Mouse (Mus musculus): ENCODE data around the gene 1700067P10Rik.

The 1700067P10Rik gene

DNA sequence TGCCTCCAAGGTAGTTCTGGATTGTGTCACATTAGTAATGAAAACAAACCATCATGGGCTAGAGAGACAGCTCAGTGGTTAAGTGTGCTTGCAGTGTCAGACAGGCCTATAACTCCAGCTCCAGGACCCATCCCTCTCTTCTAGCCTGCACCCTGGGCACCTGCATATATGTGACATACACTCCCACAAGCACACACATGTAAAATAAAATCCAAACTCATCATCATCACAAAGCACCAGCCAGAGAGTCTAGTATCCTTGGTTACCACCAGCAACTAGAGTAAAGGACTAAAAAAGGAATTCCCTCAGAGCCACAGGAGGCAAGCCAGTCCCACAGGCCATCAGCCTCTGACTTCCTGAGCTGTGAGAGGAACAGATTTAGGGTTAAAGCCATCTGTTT, at the start of gene 1700067P10Rik:
Gene 1700067P10Rik, plus strand, starts transcription at position 301 of the 400 bp plus-strand sequence.
- no peak for DNase-seq (ENCODE audit: extremely low spot score, low spot score)

DNA sequence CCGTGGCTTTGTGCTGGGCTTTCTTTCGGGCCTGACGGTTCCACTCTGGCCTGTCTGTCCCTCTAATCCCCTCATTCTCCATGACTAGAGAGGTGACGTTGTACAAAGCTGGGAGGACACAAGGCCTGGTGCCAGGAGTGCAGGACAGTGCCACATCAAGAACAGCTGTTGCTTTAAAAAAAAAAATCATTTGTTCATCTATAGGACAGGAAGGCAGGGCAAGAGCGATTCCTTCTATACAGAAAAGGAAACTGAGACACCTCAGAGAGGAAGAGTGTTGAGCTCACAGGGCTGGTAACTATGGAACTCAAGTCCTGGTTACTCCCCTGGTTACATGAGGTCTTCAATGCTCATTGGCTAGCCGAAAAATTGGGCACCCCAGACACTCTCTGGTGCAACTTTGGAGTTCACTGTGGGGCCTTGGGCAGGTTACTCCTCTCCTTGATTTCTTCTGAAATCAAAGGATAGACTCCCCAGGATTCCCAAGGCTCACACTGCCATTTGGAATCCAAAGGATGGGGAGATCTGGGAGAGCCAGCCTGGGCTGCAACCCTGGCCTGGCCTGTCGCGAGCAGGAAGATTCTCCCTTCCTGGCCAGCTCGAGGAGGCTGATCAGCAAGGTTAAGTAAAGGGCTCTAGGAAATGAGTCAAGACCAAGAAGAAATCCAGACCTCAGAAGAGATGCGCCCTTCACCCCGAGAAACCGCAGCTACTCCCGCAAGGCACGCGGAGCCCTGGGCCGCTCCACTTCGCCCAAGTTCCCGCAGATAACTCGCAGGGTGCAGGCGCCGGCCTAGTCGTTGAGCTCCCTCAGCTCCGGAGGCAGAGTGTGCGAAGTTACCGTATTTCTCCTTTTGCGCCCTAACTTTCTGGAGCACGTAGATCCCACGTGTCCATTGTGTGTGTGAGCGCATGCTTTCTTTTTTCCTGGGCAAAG, 47.5 kb upstream of the 1700067P10Rik start:
- peak; percentile 76 for DNase-seq (ENCODE audit: extremely low spot score, low spot score)

DNA sequence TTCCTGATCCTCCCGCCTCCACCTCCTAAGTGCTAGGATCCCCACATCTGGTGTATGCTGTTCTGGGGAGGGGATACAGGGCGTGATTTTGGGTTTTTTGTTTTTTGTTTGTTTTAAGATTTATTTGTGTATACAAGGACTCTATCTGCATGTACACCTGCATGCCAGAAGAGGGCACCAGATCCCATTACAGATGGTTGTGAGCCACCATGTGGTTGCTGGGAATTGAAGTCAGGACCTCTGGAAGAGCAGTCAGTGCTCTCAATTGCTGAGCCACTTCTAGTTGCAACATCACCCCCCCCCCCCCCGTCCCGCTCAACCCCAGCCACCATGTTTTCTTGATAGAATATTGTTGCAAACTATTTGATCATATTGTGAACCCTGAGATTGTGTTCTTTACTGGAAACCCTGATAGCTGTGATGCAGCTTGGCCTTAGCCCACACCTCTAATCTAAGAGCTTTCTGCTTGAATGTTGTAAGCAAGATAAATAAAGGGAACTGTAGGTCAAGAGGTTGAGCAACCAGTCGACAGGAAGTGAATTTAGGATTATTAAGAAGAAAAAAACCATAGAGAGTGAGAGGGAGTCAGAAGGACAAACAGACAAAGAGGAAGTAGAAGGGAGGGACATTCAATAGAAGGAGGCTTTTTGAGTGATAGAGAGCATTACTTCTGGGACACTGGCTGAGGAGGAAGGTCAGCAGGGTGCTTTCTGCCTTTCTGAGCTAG, 45.8 kb upstream of the 1700067P10Rik start:
- DNase-seq (ENCODE audit: extremely low spot score, low spot score): no peak

DNA sequence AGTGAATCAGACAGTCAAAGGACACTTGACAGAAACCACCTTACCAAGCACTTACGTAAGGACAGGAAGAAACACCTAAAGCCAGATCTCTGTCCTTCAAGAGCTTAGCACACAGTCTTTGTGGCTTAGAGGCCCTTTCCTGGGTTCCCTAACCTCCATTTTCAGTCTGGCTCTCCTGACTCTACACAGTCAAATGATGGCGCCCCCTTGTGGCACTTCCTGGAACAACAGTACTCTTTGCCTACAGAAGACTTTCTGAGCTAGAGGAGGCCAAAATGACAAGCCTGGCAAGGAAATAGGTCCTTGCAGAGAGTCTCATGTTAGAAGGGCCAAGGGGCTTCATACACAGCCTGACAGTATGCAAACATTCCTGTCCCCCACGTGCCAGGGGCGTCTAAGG, 43.5 kb upstream of the 1700067P10Rik start:
- DNase-seq (ENCODE audit: extremely low spot score, low spot score): peak; percentile 87

DNA sequence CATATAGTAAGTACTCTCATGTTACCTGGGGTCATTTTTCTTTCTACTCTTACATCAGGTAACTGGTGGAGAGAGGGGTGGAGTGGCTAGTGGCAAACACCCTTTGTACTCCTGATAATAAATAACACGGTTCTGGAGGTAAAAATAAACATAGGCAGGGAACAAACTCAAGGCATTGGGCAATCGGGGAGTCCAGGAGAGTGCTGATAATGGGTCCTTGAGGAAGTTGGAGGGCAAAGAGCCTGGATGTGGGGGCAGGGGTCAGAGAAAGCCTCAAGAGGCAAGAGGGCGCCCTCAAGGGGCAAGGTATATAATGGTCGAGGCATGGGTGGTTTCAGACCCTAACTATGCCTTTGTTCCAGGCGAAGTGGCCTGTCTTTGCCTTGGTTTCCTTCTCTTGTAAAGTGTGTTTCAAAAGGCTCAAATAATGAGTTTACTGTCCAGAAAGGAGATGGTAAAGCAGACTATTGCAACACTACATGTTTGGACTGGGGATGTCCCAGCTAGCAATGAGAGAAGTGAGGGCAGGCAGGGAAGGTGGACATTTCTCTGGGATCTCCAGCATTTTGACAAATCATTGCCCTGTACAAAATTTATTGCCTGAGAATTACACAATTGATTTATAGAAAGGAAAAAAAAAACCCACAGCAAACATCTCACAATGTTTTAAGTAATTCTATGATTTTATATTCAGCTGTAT, 37.3 kb upstream of the 1700067P10Rik start:
- DNase-seq (ENCODE audit: extremely low spot score, low spot score): no peak

DNA sequence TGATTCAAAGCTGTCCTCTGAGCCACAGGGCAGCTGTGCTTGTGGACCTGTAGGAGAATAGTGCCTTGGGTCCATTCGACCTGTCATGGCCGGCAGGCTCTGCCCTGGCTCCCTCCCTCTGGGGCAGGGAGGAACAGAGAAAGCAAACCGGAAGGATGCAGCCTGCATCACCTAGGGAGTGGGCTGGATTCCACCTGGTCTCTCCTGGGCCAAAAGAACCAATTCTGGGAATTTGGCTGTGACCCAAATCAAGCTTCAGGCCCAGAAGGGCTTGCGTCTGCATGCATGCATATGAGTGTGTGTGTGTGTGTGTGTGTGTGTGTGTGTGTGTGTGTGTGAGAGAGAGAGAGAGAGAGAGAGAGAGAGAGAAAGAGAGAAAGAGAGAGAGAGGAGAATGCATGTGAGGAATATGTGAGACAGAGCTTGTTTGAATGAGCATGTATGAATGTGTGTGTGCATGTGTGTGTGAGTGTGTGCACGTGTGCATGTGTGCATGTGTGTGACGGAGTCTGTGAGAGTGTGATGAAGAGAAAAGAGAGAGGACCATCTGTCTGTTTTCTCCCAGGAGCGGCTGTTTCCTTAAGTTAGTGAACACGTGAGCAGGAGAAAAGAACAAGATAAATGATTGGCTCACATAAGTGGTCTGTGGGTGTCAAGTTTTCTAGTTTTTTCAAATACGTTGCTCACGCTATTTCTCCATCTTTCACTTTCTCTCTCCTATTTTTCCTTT, 36.6 kb upstream of the 1700067P10Rik start:
- no peak for DNase-seq (ENCODE audit: extremely low spot score, low spot score)

DNA sequence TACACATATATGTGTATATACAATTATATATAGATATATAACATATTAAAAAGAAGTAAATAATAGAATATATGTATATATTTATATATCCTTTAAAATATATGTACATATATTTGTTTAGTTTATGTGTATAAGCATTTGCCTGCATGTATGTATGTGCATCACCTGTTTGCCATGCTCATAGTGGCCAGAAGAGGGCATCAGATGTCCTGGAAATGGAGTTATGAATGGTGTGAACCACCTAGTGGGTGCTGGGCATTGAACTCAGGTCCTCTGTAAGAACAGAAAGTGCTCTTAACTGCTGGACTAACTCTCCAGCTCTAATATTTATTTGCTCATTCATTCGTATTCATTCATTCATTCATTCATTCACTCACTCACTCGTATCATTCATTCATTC, 35.5 kb upstream of the 1700067P10Rik start:
- no peak for DNase-seq (ENCODE audit: extremely low spot score, low spot score)

DNA sequence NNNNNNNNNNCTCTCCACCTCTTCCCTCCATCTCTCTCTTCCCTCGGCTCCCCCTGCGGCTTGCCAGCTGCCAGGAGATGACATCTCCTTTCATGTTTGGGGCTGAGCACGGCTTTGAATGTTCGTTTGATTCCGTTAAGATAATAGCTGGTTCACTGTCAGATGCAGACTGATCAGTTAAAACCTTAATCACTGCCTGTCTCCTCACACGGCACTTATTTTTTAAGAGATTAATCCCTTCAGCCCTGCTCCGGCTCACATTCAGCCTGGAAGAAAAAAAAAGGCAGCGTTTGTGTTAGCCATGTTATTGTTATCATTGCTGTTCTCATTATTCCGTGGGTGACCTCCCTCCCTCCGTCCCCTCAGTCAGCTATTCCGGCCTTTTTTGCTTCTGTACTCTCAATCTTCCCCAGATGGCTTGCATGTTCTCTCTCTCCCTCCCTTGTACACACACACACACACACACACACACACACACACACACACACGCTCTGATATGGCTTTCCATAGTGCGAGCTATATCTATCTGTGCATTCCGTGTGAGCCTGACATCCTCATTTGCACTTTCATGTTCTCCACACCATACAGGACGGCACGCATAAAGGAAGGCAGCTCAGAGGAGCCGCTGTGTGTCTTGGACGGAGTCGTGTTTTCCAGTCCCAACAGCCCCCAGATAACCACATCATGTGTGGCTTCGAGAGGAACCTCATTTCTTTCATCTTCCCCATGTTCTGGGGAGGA, 33.9 kb upstream of the 1700067P10Rik start:
- no peak for DNase-seq (ENCODE audit: extremely low spot score, low spot score)

DNA sequence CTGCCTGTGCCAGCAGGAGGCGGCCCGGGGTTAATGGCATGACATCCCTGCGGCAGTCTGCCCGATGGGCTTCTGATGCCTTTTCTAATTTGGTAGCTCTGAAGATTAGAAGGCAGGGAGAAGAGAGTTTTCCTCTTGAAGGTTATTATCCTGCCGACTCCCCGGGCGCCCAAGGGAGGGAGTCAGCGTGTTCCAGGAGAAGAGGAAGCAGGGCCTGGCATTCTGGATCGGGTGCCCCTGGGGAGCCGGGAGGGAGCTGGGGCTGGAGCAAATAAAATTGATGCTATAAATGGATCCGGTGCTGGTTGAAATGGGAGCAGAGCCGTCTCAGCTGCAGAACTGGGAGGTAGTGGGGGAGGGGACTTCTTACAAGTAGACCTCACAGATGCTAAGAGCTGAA, 31.7 kb upstream of the 1700067P10Rik start:
- DNase-seq (ENCODE audit: extremely low spot score, low spot score): no peak

DNA sequence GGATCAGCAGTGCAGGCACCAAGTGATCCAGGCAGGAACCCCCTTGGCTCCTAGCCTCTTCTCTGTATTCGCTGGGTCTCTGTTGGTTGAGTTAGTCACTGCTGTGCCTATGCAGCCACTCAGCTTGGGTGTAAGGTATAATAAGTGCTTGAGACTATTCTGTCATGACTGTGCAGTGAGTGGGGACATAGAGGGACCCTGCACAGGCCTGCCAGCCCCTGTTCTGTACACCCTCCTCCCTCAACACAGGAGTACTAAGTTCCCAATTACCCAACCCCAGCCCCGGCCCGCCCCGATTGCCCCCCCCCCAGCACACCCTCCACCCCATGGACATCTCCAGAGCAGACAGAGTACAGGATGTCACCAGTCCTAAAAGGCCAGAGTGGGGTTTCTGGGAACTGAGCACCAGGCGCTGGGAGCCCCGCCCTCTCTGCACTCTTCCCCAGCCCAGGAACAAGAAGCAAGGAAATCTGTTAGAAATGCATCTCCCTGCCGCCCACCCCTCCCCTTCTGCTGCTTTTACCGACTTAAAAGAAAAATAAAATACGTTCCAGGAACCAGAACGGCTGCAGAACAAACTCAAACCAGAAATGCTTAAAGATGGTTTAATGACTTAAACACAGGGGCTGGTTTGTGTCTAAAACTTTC, 24.8 kb upstream of the 1700067P10Rik start:
- no peak for DNase-seq (ENCODE audit: extremely low spot score, low spot score)

DNA sequence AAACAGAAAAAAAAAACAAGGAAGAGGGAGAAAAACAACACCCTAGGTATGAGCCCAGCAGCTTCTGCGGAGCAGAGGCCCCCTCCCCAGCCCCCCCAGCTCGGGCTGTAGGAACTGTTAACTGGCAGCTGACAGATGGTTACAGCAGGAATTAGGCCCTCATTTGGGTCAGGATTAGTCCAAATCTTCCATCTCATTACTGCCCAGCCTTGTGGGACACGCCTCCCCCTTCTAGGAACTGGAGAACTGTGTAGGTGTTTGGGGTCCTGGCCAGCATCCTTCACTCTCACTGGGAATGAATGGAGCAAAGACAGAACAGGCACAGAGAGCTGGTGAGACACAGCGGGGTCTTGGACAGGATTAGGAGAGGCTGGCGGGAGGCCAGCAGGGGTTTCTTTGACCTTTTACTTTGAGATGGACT, 24.0 kb upstream of the 1700067P10Rik start:
- no peak for DNase-seq (ENCODE audit: extremely low spot score, low spot score)

DNA sequence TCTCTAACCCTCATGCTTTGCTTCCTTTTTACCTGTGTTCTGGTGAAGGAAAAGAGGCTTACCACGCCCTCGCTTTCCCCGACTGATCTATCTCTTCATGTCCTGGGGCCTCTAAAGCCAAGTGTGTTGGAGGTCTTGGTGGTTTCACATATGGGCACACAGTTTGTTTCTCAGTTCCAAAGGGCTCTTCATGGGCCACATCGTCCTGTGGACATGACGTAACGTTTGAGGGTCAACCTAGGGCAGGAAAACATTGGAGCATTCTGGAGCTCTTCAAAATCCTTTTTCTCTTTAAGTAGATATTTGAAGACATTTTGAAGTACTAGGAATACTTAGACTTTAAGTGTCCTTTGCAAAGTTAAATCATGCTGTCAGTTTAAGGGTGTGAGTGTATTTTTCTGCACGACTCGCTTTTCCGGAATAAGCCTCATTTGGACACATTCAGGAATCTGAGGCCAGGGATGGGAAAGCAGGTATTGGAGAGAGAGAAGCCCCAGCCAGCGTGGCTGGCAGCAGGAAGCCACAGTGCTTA, 22.0 kb upstream of the 1700067P10Rik start:
- DNase-seq (ENCODE audit: extremely low spot score, low spot score): no peak

DNA sequence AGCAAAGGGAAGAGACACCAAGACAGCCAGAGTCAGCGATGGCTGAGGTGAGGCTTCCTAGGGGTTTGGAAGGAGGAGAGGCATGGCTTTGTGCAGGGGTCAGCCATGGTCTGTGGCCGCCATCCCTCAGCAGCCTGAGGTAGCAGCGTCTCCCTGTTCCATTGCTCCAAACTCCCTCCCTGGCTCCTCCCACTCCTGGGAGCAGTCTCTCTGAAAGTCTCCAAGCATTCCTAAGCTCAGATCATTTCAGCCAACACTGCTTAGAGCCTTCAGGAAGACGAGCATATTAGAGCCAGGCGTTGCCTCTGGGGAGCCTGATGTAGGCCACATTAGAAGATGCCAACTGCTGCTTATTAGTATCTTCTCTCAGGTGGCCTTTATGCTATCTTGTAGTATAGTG, 21.4 kb upstream of the 1700067P10Rik start:
- DNase-seq (ENCODE audit: extremely low spot score, low spot score): no peak

DNA sequence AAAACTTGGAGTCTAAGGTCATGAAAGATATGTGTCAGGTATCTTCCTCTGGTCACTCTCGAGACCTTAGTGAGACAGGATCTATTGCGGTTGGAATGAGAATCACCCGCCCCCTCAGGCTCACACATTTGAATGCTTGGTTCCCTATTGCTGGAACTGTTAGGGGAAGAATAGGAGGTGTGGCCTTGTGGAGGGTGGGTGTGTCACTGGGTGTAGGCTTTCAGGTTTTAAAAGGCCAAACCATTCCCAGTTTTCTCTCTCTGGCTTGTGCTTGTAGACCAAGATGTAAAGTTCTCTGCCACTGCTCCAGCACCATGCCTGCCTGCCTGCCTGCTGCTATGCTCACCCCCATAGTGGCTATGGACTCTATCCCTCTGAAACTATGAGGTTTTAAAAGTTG, 8.5 kb upstream of the 1700067P10Rik start:
- DNase-seq (ENCODE audit: extremely low spot score, low spot score): no peak

DNA sequence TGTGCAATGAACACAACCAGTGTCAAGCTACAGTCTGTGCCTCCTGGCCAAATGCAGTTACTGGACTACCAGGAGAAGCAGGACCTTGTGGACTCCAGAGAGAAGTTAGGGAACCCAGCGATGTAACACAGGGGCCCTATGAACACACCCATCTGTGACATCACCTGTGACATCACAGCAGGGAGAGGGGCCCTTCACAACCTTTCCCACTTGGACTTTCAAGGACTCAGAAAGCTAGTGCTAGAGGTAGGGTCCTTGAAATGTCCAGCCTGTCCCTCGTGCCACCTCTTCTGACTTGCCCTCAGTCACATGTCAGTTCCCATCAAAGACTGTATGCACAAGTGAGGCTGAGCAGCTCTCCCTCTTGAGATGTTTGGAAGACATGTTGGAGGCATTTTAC, 327 bp downstream of the 1700067P10Rik start:
- no peak for DNase-seq (ENCODE audit: extremely low spot score, low spot score)

DNA sequence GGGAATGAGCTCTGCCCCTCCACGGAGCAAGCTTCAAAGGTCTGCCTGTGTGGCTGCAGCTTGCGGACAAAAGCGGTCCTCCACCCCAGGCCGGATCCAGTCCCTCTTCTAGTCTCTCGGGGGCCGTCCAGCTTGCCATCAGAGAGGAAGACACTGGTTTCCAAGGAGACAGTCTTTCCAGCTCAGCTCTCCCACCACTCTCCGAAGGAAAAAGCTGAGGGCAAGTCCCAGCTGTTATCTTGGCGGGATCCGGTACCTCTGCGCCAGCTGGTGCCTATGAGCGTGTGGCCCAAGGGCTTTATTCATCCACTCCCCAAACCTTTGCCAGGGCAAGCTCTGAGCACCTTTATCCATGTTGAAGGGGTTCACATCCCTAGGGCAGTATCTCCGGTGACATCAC, 1.2 kb downstream of the 1700067P10Rik start:
- no peak for DNase-seq (ENCODE audit: extremely low spot score, low spot score)

DNA sequence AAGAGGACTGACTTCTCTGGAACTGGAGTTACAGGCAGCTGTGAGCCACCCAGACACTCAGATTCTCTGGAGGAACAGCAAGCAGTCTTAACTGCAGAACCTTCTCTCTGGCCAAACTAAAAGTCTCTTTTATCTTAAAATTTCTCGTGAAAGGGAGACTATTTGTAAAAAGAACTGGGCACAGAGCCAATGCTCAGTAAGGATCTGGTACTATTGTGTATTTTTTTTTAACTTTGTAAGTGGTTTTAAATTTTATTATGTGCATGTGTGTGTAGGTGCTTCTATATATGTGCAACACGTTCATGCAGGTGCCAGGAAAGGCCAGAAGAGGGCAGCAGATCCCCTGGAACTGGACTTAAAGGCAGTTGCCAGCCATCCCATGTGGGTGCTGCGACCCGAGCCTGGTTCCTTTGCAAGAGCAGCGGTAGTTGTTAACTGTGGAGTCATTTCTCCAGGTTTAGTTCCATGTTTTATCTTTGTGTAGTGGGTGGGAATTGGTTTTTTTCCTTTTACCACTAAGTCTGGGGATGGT, 4.2 kb downstream of the 1700067P10Rik start:
- no peak for DNase-seq (ENCODE audit: extremely low spot score, low spot score)

DNA sequence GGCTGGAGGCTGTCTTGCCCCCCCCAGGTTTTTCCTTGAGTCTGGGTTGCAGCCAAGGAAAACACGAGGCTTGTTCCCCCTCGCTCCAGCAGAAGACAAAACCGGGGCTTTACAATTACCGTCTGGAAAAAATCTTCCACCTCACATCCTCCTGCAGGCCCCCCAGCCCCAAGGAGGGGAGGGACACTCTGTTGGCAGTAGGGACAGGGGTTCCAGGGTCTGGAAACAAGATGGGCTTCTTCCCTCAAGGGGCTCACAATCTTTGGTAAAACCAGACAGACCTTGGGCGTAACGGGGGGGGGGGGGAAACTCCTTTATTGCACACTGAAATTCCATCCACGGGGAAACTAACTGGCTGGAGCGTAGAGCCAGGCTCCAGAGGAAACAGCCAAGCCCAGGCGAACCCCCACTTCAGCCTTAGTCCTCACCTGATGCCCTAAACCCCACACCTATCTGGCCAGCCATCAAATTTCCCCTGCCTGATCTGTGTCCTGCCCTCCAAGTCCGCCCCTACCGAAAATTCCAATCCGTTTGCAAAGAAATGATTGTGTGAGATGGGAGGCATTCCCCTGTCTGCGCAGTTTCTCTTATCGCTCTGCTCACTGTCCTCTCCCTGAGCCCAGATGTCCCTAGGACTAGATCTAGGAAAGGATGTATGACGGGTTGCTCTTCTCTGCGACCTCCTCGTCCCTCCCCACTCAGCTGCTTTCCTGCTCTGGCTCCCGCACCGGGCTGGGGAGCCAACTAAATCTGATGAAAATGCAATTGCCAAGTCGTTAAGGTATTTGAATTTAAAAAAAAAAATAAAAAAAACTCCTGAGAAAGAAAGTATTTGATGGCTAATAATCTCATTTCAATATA, 5.9 kb downstream of the 1700067P10Rik start:
- peak; percentile 54 for DNase-seq (ENCODE audit: extremely low spot score, low spot score)
